Mouse (Mus musculus) heart, postnatal 10 days (tissue): ENCODE measurements around the gene Obsl1. TPM values are rescaled to one million over a fixed set of nuclear protein-coding genes. Genes with fewer than 3 reads are reported as not detected.

Experiments
- DNase-seq, 2 experiments: peaks; one replicate each; pipeline ENCODE4 v3.0.0; 2021
- intact Hi-C: fragments of 180-260 bp; cut with DNase I; formaldehyde crosslinking; loops from one replicate; pipeline ENCODE4 v1.15.1; 2025
- total RNA-seq, 2 experiments: library from RNA; stranded (reverse); gene quantifications; 2 replicates each; pipeline ENCODE4 v1.2.3; 2021

Obsl1 gene
- total RNA-seq, 2 experiments from 2014 or later = 171 to 173 TPM

GRCm38 (mm10) chr1:75458789-75459684 is 47.2 kb downstream of the Obsl1 start:
- DNase-seq = peak; percentile 56 to 60
- intact Hi-C loops = no loop called here

GRCm38 (mm10) chr1:75458025-75458788 is 48.0 kb downstream of the Obsl1 start:
- intact Hi-C loops = no loop called here
- DNase-seq = peak; percentile 53 to 59

- DNase-seq = no peak
These were observed 48.6 kb downstream of the Obsl1 start for GRCm38 (mm10) chr1:75457710-75458024.

GRCm38 (mm10) chr1:75456746-75457564 is 49.3 kb downstream of the Obsl1 start:
- intact Hi-C loops = no loop called here
- DNase-seq = no peak

More at GRCm38 (mm10) chr1:75457710-75458024, 48.6 kb downstream of the Obsl1 start:
- intact Hi-C loops = no loop called here

GRCm38 (mm10) chr1:75455948-75456347 is 50.3 kb downstream of the Obsl1 start:
- intact Hi-C loops = no loop called here
- DNase-seq = no peak

- DNase-seq = no peak
- intact Hi-C loops = no loop called here
These were observed 50.8 kb downstream of the Obsl1 start for GRCm38 (mm10) chr1:75455433-75455832.

GRCm38 (mm10) chr1:75451900-75452299 is 54.4 kb downstream of the Obsl1 start:
- intact Hi-C loops = no loop called here
- DNase-seq = no peak

- intact Hi-C loops = no loop called here
- no peak for DNase-seq
These were observed 55.8 kb downstream of the Obsl1 start, which contains the start of gene Asic4 for GRCm38 (mm10) chr1:75450314-75451005. TSS of gene Asic4 (plus strand) at chr1:75450436.

- DNase-seq = no peak
- intact Hi-C loops = loop anchor here (5.0 kb wide), 1 partner anchor 107 kb away; no protein-coding TSS in a partner anchor
These were observed 56.7 kb downstream of the Obsl1 start for GRCm38 (mm10) chr1:75449377-75450135.

- intact Hi-C loops = loop anchor here (5.0 kb wide), 1 partner anchor 107 kb away; no protein-coding TSS in a partner anchor
- no peak for DNase-seq
These were observed 57.3 kb downstream of the Obsl1 start for GRCm38 (mm10) chr1:75448937-75449336.

- intact Hi-C loops = loop anchor here (5.0 kb wide), 1 partner anchor 106 kb away; no protein-coding TSS in a partner anchor
- no peak for DNase-seq
These were observed 58.2 kb downstream of the Obsl1 start for GRCm38 (mm10) chr1:75448052-75448431.

GRCm38 (mm10) chr1:75447265-75448051 is 58.8 kb downstream of the Obsl1 start:
- intact Hi-C loops = loop anchor here (5.0 kb wide), 1 partner anchor 105 kb away; no protein-coding TSS in a partner anchor
- peak in 1 of 2 experiments; percentile 46 for DNase-seq

- intact Hi-C loops = loop anchor here (5.0 kb wide), 1 partner anchor 104 kb away; no protein-coding TSS in a partner anchor
- no peak for DNase-seq
These were observed 59.6 kb downstream of the Obsl1 start for GRCm38 (mm10) chr1:75446656-75447055.

- DNase-seq = peak; percentile 84 to 90
- intact Hi-C loops = loop anchor here (1.0 to 5.0 kb wide), 2 partner anchors 21 to 104 kb away; no protein-coding TSS in a partner anchor
These were observed 60.3 kb downstream of the Obsl1 start for GRCm38 (mm10) chr1:75445751-75446611.

- DNase-seq = no peak
- intact Hi-C loops = loop anchor here (1.0 to 5.0 kb wide), 2 partner anchors 22 to 103 kb away; no protein-coding TSS in a partner anchor
These were observed 61.0 kb downstream of the Obsl1 start for GRCm38 (mm10) chr1:75445141-75445701.

GRCm38 (mm10) chr1:75444208-75444607 is 62.0 kb downstream of the Obsl1 start:
- DNase-seq = no peak
- intact Hi-C loops = no loop called here
